Mouse (Mus musculus): ENCODE measurements around the gene Calm4. TPM values are rescaled to one million over a fixed set of nuclear protein-coding genes. Genes with fewer than 3 reads are reported as not detected.

Gene Calm4
- polyA plus RNA-seq, 1 experiment from 2014 or later = 0.18 TPM

DNA sequence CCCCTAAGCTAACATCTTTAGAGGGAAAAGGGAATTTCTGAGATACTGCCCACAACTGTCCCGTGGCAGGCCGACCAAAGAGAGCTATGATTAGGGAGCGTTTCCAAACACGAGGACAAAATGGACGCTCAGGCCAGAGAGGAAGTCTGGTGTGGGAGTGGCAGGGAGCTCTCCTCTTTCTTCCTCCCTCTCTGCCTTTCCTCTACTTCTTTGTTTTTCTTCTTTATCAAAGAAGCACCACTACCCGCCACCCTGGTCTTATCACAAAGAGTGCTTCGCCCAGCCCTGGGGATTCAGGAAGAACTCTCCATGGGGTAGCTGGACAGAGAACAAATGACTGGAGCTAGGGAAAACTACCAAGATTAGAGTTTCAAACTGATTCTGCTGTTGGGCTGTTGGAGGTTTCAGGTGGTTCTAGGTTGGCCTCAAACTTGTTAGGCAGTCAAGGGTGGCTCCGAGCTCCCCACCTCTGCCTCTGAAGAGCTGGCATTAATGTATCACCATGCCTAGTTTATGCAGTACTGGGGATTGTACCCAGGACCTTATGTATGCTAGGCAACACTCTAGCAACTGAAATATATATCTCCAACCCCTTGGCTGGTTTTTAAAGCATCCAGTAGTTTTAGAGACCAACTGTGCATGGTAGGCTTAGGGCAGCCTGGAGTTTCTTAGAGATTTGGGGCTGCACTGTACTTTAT lies 28.9 kb downstream of the Calm4 start:
- H3K27ac ChIP-seq (ENCODE audit: low read depth, low read length) = no peak overlapping the region
- no peak for ATAC-seq
- H3K9ac ChIP-seq (ENCODE audit: low read depth, low read length) = no peak overlapping the region
- H3K4me1 ChIP-seq (ENCODE audit: control insufficient read depth, insufficient read depth, low read depth, low read length) = no peaks in the 10 kb centered on the region
- H3K27me3 ChIP-seq (replicated peaks; ENCODE audit: control insufficient read depth, insufficient read depth, low read length) = no peaks in the 10 kb centered on the region
- no peaks in the 10 kb centered on the region for H3K36me3 ChIP-seq (ENCODE audit: control insufficient read depth, insufficient read depth, low read length)
- no peak overlapping the region for H3K4me3 ChIP-seq (ENCODE audit: low read length)
- 84% methylated on average over 8 of the region's 8 CpGs for WGBS
- no peaks in the 10 kb centered on the region for H3K9me3 ChIP-seq (ENCODE audit: control insufficient read depth, low read length)
- H3K4me2 ChIP-seq (ENCODE audit: low read length) = no peak overlapping the region

DNA sequence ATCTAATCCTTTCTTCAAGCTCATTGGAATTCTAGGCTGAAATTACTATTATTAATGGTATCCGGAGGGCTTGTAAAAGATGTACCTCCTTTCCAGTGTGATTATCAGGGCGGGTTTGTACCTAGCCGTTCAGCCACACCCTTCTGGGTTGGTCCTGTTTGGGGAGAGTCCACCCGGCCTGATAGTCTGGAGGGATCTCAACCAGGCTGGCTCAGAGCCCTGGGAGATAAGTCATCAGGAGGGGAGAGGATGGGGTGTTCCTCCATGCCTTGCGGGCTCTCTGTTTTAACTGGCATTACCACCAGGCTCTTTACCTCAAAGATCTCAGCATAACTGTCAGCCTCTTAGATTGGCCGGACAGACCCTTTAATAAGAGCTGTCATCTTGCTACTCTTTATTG lies 29.6 kb downstream of the Calm4 start:
- H3K4me1 ChIP-seq (ENCODE audit: control insufficient read depth, insufficient read depth, low read depth, low read length) = no peaks in the 10 kb centered on the region
- H3K36me3 ChIP-seq (ENCODE audit: control insufficient read depth, insufficient read depth, low read length) = no peaks in the 10 kb centered on the region
- H3K9ac ChIP-seq (ENCODE audit: low read depth, low read length) = no peak overlapping the region
- H3K27me3 ChIP-seq (replicated peaks; ENCODE audit: control insufficient read depth, insufficient read depth, low read length) = no peaks in the 10 kb centered on the region
- WGBS = 97% methylated on average over 6 of the region's 6 CpGs
- no peak overlapping the region for H3K27ac ChIP-seq (ENCODE audit: low read depth, low read length)
- ATAC-seq = no peak
- no peak overlapping the region for H3K4me3 ChIP-seq (ENCODE audit: low read length)
- H3K4me2 ChIP-seq (ENCODE audit: low read length) = no peak overlapping the region
- H3K9me3 ChIP-seq (ENCODE audit: control insufficient read depth, low read length) = no peaks in the 10 kb centered on the region

DNA sequence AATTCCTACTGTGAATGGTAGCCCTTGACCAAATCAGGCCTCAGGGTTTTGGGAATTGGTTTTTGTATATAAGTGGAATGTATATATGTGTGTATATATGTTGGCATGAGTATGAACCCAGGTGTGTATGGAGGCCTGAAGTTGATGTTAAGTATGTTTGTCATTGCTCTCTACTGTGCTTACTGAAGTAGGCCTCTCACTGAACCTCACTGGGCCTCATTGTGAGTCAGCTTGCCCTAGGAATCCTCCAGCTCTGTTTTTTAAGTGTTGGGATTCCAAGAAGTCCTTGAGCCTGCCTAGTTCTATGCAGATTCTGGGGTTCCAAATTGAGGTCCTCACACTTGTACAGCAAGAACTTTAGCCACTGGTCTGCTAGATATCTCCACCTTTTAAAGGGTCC lies 32.3 kb downstream of the Calm4 start:
- no peak overlapping the region for H3K9ac ChIP-seq (ENCODE audit: low read depth, low read length)
- H3K4me2 ChIP-seq (ENCODE audit: low read length) = no peak overlapping the region
- no peak overlapping the region for H3K4me3 ChIP-seq (ENCODE audit: low read length)
- no peak for ATAC-seq
- H3K36me3 ChIP-seq (ENCODE audit: control insufficient read depth, insufficient read depth, low read length) = no peaks in the 10 kb centered on the region
- no peaks in the 10 kb centered on the region for H3K4me1 ChIP-seq (ENCODE audit: control insufficient read depth, insufficient read depth, low read depth, low read length)
- no peak overlapping the region for H3K27ac ChIP-seq (ENCODE audit: low read depth, low read length)
- no peaks in the 10 kb centered on the region for H3K27me3 ChIP-seq (replicated peaks; ENCODE audit: control insufficient read depth, insufficient read depth, low read length)
- H3K9me3 ChIP-seq (ENCODE audit: control insufficient read depth, low read length) = no peaks in the 10 kb centered on the region

DNA sequence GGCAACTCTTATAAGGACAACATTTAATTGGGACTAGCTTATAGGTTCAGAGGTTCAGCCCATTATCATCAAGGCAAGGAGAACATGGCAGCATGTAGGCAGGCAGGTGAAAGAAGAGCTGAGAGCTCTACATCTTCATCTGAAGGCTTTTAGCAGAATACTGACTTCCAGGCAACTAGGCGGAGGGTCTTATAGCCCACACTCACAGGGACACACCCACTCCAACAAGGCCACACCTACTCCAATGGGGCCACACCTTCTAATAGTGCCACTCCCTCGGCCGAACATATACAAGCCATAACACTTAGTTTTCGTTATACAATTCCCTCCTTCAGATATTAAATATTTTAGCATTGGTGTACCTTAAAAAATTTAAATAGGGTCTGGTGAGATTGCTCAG lies 35.3 kb downstream of the Calm4 start:
- Histone ChIP-seq H3K4me3 (ENCODE audit: low read length) (no peak overlapping the region), H3K9me3 (ENCODE audit: control insufficient read depth, low read length) (no peaks in the 10 kb centered on the region), H3K4me1 (ENCODE audit: control insufficient read depth, insufficient read depth, low read depth, low read length) (no peaks in the 10 kb centered on the region), H3K9ac (ENCODE audit: low read depth, low read length) (no peak overlapping the region), H3K27me3 (replicated peaks; ENCODE audit: control insufficient read depth, insufficient read depth, low read length) (no peaks in the 10 kb centered on the region), H3K27ac (ENCODE audit: low read depth, low read length) (no peak overlapping the region), H3K4me2 (ENCODE audit: low read length) (no peak overlapping the region), H3K36me3 (ENCODE audit: control insufficient read depth, insufficient read depth, low read length) (no peaks in the 10 kb centered on the region)
- 96% methylated on average over 4 of the region's 4 CpGs for WGBS
- ATAC-seq = no peak

DNA sequence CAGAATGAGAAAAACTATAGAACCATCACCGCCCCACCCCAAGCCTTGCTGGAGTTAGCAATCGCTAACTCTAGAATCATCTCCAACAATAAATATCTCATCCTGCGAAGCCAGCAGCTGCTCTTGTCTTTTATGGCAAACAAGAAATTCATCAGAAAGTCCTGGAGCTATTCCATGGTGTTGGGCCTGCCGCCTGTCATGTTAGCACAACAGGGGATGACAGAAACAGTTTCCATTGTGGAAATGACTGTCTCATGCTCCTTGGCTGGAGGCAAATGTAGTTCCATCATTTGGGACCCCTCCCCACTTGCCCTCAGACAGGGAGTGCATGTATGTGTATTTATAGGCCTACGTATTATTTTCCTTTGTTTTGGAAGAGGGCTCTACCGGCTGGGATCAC lies 38.9 kb downstream of the Calm4 start:
- ATAC-seq = no peak

DNA sequence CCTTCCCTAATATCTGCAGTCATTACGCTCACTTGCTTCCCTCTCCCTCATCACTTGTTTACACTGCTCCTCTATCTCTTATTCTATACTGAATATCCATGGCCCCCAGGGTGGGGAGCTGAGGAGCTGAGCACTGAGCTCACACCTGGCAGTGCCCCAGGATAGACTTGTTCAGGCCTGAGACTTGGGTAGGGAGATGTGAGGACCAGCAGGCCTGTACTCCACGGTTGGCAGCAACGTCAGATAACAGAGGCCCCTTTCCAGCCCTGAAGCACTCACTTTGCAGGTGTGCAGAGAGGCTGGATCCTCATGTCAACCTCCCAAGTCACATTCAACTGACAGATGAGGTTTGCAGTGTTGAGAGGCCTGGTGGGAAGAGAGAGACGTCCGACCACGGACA lies 39.6 kb downstream of the Calm4 start:
- H3K9me3 ChIP-seq (ENCODE audit: control insufficient read depth, low read length) = no peaks in the 10 kb centered on the region
- H3K36me3 ChIP-seq (ENCODE audit: control insufficient read depth, insufficient read depth, low read length) = peaks cover 3% of the 10 kb centered on the region; the same call in 1 of the 2 replicates
- H3K27me3 ChIP-seq (replicated peaks; ENCODE audit: control insufficient read depth, insufficient read depth, low read length) = no peaks in the 10 kb centered on the region
- H3K9ac ChIP-seq (ENCODE audit: low read depth, low read length) = no peak overlapping the region
- H3K4me3 ChIP-seq (ENCODE audit: low read length) = no peak overlapping the region
- no peaks in the 10 kb centered on the region for H3K4me1 ChIP-seq (ENCODE audit: control insufficient read depth, insufficient read depth, low read depth, low read length)
- 70% methylated on average over 6 of the region's 6 CpGs for WGBS
- 0 out of 2 replicates have a peak, but pooled peaks have one; percentile 6 for ATAC-seq
- no peak overlapping the region for H3K27ac ChIP-seq (ENCODE audit: low read depth, low read length)
- no peak overlapping the region for H3K4me2 ChIP-seq (ENCODE audit: low read length)

More for the DNA sequence above, 38.9 kb downstream of the Calm4 start:
- Histone ChIP-seq H3K27ac (ENCODE audit: low read depth, low read length) (no peak overlapping the region), H3K4me2 (ENCODE audit: low read length) (no peak overlapping the region), H3K27me3 (replicated peaks; ENCODE audit: control insufficient read depth, insufficient read depth, low read length) (no peaks in the 10 kb centered on the region), H3K4me3 (ENCODE audit: low read length) (no peak overlapping the region), H3K9ac (ENCODE audit: low read depth, low read length) (no peak overlapping the region), H3K36me3 (ENCODE audit: control insufficient read depth, insufficient read depth, low read length) (no peaks in the 10 kb centered on the region), H3K4me1 (ENCODE audit: control insufficient read depth, insufficient read depth, low read depth, low read length) (no peaks in the 10 kb centered on the region), H3K9me3 (ENCODE audit: control insufficient read depth, low read length) (no peaks in the 10 kb centered on the region)
- WGBS = 74% methylated on average over 6 of the region's 6 CpGs

DNA sequence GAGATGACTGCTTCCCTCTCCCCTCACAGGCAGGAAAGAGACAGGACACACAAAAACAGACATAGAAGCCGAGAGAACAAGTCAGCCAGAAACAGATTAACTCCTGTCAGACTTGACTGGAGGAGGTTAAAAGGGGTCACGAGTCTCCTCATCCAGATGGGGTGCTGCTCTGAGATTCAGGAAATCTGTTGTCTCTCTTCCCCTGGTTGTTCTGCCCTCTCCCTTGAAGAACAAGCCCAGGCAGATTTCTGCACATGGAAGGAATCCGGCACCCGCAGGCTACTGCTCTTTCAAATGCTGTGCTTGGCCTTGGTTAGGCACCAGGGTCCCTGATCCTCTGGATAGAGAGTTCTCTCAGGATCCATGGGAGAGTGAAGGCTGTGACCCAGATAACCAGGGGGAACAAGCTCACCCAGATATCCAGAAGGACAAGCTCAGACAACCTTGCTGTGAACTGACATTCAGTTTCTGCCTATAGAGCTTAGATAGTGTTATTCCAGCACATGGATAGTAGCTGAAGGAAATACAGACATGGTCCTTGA lies 40.2 kb downstream of the Calm4 start:
- Histone ChIP-seq H3K9ac (ENCODE audit: low read depth, low read length) (no peak overlapping the region), H3K4me3 (ENCODE audit: low read length) (no peak overlapping the region), H3K27ac (ENCODE audit: low read depth, low read length) (no peak overlapping the region), H3K36me3 (ENCODE audit: control insufficient read depth, insufficient read depth, low read length) (peaks cover 3% of the 10 kb centered on the region; the same call in 1 of the 2 replicates), H3K4me2 (ENCODE audit: low read length) (no peak overlapping the region), H3K9me3 (ENCODE audit: control insufficient read depth, low read length) (no peaks in the 10 kb centered on the region), H3K4me1 (ENCODE audit: control insufficient read depth, insufficient read depth, low read depth, low read length) (no peaks in the 10 kb centered on the region), H3K27me3 (replicated peaks; ENCODE audit: control insufficient read depth, insufficient read depth, low read length) (no peaks in the 10 kb centered on the region)
- ATAC-seq = no peak
- WGBS = 62% methylated on average over 4 of the region's 4 CpGs

DNA sequence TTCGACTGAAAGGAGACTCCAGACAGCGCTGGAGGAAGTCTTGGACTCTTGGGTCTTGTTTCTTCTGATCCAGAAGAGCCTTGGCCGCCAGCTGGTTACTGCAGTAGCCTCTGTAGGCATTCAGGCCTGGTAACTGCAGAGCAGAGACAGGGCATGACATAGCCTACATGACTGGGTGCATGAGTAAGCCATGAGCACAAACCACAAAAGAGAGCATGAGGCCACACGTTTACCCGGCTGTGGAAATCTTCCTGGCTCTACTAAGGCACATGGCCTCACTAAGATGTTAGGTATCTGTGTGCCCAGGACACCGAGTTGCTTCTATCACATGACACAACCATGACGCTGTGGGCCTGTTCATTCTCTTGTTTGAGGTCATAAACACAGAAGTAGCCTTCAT lies 49.1 kb downstream of the Calm4 start:
- Histone ChIP-seq H3K4me2 (ENCODE audit: low read length) (no peak overlapping the region), H3K4me3 (ENCODE audit: low read length) (no peak overlapping the region), H3K27me3 (replicated peaks; ENCODE audit: control insufficient read depth, insufficient read depth, low read length) (peaks cover 1% of the 10 kb centered on the region; the same call in 1 of the 2 replicates), H3K4me1 (ENCODE audit: control insufficient read depth, insufficient read depth, low read depth, low read length) (no peaks in the 10 kb centered on the region), H3K9me3 (ENCODE audit: control insufficient read depth, low read length) (no peaks in the 10 kb centered on the region), H3K36me3 (ENCODE audit: control insufficient read depth, insufficient read depth, low read length) (peaks cover 10% of the 10 kb centered on the region; the same call in 1 of the 2 replicates), H3K9ac (ENCODE audit: low read depth, low read length) (no peak overlapping the region), H3K27ac (ENCODE audit: low read depth, low read length) (no peak overlapping the region)
- no peak for ATAC-seq
- 93% methylated on average over 7 of the region's 7 CpGs for WGBS

Measured in hindbrain, embryonic 16.5 days (tissue).